Mouse (Mus musculus) erythroblast, embryonic 14.5 days (primary cell): ENCODE data around the gene Rasa3.

Source experiments
- GATA1 ChIP-seq: IDR thresholded peaks from 2 replicates; pipeline ENCODE4 v1.6.1; 2012; ENCODE audit warnings: low read length, inconsistent platforms, mixed read lengths
- TAL1 ChIP-seq: IDR thresholded peaks from 3 replicates; pipeline ENCODE4 v1.6.1; 2012; ENCODE audit warnings: low read length, inconsistent platforms, mixed read lengths

- TF ChIP-seq GATA1: no peak
- TF ChIP-seq TAL1: no peak
These were observed 82.5 kb downstream of the Rasa3 start for GRCm38 (mm10) chr8:13594884-13595323.
